16 mouse cellular contexts compared by ENCODE assay signal in genomic region chr5:136626891-136627290, GRCm38 (mm10). TPM values are rescaled to one million over a fixed set of nuclear protein-coding genes. Genes with fewer than 3 reads are reported as not detected.
DNase-seq lines count a peak whose midpoint lies in the region; TF ChIP-seq lines count a peak whose summit lies in the region.
"Had no signal": no experiment of that assay in that cellular context is flagged by ENCODE, and none has a peak within 500 bp of the region (broad histone marks: within the 10 kb centered on the region; RNA-seq: fewer than 3 reads in every experiment).

No protein-coding gene starts in this region.

- no peak for TF ChIP-seq EP300 in MEL (IDR thresholded peaks at IDR 0.05; ENCODE audit: low read depth in 1 of 2, low read length in 2 of 2)

- H3K4me3 ChIP-seq in MEL (ENCODE audit: control insufficient read depth in 1 of 2, insufficient read depth in 1 of 2, low read depth in 2 of 2, low read length in 2 of 2), result peak overlapping the region in 1 of 2 experiments; percentile 12; a peak in 3 of 4 replicates
- H3K4me3 ChIP-seq: embryonic facial prominence, embryonic 12.5 days; forebrain, embryonic 12.5 days; heart, adult 2 months; heart, embryonic 15.5 days; hindbrain, embryonic 15.5 days; myocyte; neural tube, embryonic 13.5 days had no signal

- H3K9me3 ChIP-seq in MEL (replicated peaks; ENCODE audit: insufficient read depth, low read length), result no peaks in the 10 kb centered on the region
- H3K9me3 ChIP-seq: embryonic facial prominence, embryonic 12.5 days; forebrain, embryonic 12.5 days; heart, embryonic 15.5 days; hindbrain, embryonic 15.5 days; neural tube, embryonic 13.5 days had no signal

- H3K79me2 ChIP-seq in MEL (ENCODE audit: control insufficient read depth, insufficient read depth, low read length, poor library complexity), result peaks cover 4% of the 10 kb centered on the region; the same call in 1 of the 2 replicates

- H3K27me3 ChIP-seq in MEL (ENCODE audit: control insufficient read depth in 1 of 2, insufficient read depth in 2 of 2, low read length in 2 of 2), result no peaks in the 10 kb centered on the region

- H3K4me1 ChIP-seq in MEL (ENCODE audit: control insufficient read depth in 1 of 2, insufficient read depth in 2 of 2, low read length in 2 of 2), result peaks cover 22 to 52% of the 10 kb centered on the region in 2 experiments

- peak overlapping the region; percentile 99 for H3K27ac ChIP-seq in MEL (ENCODE audit: control insufficient read depth, low read depth, low read length)
- H3K27ac ChIP-seq: embryonic facial prominence, embryonic 12.5 days; forebrain, embryonic 12.5 days; heart, adult 2 months; heart, embryonic 15.5 days; hindbrain, embryonic 15.5 days; neural tube, embryonic 13.5 days had no signal

- peaks cover 0 to 48% of the 10 kb centered on the region in 2 experiments; a peak in 2 of 4 replicates for H3K36me3 ChIP-seq in MEL (ENCODE audit: control insufficient read depth in 1 of 2, insufficient read depth in 2 of 2, low read length in 2 of 2)
- H3K36me3 ChIP-seq: embryonic facial prominence, embryonic 12.5 days; forebrain, embryonic 12.5 days; heart, embryonic 15.5 days; hindbrain, embryonic 15.5 days; neural tube, embryonic 13.5 days had no signal

- TF ChIP-seq CTCF in MEL (IDR thresholded peaks at IDR 0.05 in 2 of 3, conservative IDR thresholded peaks at IDR 0.05 in 1 of 3; ENCODE audit: control insufficient read depth in 1 of 3, insufficient read depth in 1 of 3, low read depth in 2 of 3, low read length in 3 of 3, poor library complexity in 1 of 3, severe bottlenecking in 1 of 3), result no peak

- TF ChIP-seq RAD21 in MEL (IDR thresholded peaks at IDR 0.05; ENCODE audit: low read depth, low read length), result no peak

- TF ChIP-seq POLR2A in MEL (IDR thresholded peaks at IDR 0.05; ENCODE audit: control insufficient read depth in 1 of 2, insufficient read depth in 1 of 2, low read depth in 1 of 2, low read length in 2 of 2, poor library complexity in 1 of 2), result no peak

- peak; percentile 8 for DNase-seq in gastrocnemius, adult 18-20 months (ENCODE audit: low spot score)
- no peak for DNase-seq in gastrocnemius, postnatal 10 days
- peak; percentile 60 for DNase-seq in lung, postnatal 10 days
- DNase-seq in lung, postnatal 25 days (ENCODE audit: low spot score), result no peak
- DNase-seq in 416B (ENCODE audit: low read depth) (peak; percentile 66), MEL (ENCODE audit: low read depth, low spot score) (no peak)
- no peak for DNase-seq in urinary bladder, postnatal 4 days (ENCODE audit: low spot score in 2 of 2)
- DNase-seq: kidney, adult 9 months; kidney, postnatal 25 days had no signal

- H3K9ac ChIP-seq in MEL (ENCODE audit: control insufficient read depth, low read depth, low read length, poor library complexity, severe bottlenecking), result peak overlapping the region; percentile 40
- H3K9ac ChIP-seq: embryonic facial prominence, embryonic 12.5 days; forebrain, embryonic 12.5 days; heart, embryonic 15.5 days; hindbrain, embryonic 15.5 days; neural tube, embryonic 13.5 days had no signal

TF ChIP-seq in MEL, 35 proteins besides CTCF, POLR2A, EP300 and RAD21:
- TF ChIP-seq MYB (IDR thresholded peaks at IDR 0.05; ENCODE audit: low read depth, low read length), result no peak
- TF ChIP-seq ZC3H11A (IDR thresholded peaks at IDR 0.05; ENCODE audit: low read depth, low read length), result no peak
- no peak for TF ChIP-seq GATA1 (IDR thresholded peaks at IDR 0.05; ENCODE audit: low read depth, low read length)

RNA-seq across cellular contexts. Expression of gene Cux1, which starts 59.6 kb away (rescaled TPM):
- 10 to 100 TPM; 82.7 to 88.7 TPM for total RNA-seq in gastrocnemius, adult 18-20 months (2021)
- total RNA-seq in gastrocnemius, postnatal 10 days (2021), result 10 to 100 TPM; 87.0 to 97.5 TPM
- 70.4 and 71.1 TPM in 2 replicates for total RNA-seq in MEL (2012; rRNA removed)
- 100 to 1,000 TPM in 1 of 2 experiments, not detected in 1; 104 TPM for polyA plus RNA-seq in MEL (2012; ENCODE audit: insufficient read depth in 1 of 2, insufficient read length in 2 of 2, low read depth in 1 of 2, low replicate concordance in 2 of 2, missing spikeins in 1 of 2)

Comparison
In these comparisons a context has a peak if more than half of its experiments do, and no peak if none do; other contexts are left out.
1. DNase-seq: peak in gastrocnemius, adult 18-20 months (single experiment), lung, postnatal 10 days (single experiment) and 416B (single experiment); none in gastrocnemius, postnatal 10 days (single experiment), lung, postnatal 25 days (single experiment), MEL (single experiment) and urinary bladder, postnatal 4 days (0 of 2).